Mouse (Mus musculus) midbrain, embryonic 16.5 days (tissue): ENCODE data around the gene Gm10961. TPM values are rescaled to one million over a fixed set of nuclear protein-coding genes. Genes with fewer than 3 reads are reported as not detected.

Experiments used
- ATAC-seq: fragments of 200-750 bp; cut with Nextera tagmentation; 2 replicates; pipeline ENCODE4 v1.8.0; 2017; ENCODE audit warnings: moderate TSS enrichment
- H3K27ac ChIP-seq: fragments of 300-500 bp; sonication (generic); 2 replicates; pipeline ENCODE4 v1.5.1; 2014; ENCODE audit warnings: mild to moderate bottlenecking, low read length, mixed read lengths
- H3K27me3 ChIP-seq: fragments of 300-500 bp; sonication (generic); 2 replicates; pipeline ENCODE4 v1.6.1; 2014; ENCODE audit warnings: low read depth, low read length, mixed read lengths; ENCODE audit not compliant: control insufficient read depth, insufficient read depth
- H3K36me3 ChIP-seq: fragments of 300-500 bp; sonication (generic); 2 replicates; pipeline ENCODE4 v1.6.1; 2014; ENCODE audit warnings: mild to moderate bottlenecking, low read length, moderate library complexity, mixed read lengths; ENCODE audit not compliant: control insufficient read depth, insufficient read depth
- H3K4me1 ChIP-seq: fragments of 300-500 bp; sonication (generic); 2 replicates; pipeline ENCODE4 v1.6.1; 2014; ENCODE audit warnings: mild to moderate bottlenecking, low read length, mixed read lengths; ENCODE audit not compliant: control insufficient read depth, insufficient read depth
- H3K4me2 ChIP-seq: fragments of 300-500 bp; sonication (generic); 2 replicates; pipeline ENCODE4 v1.6.1; 2014; ENCODE audit warnings: mild to moderate bottlenecking, low read length, mixed read lengths
- H3K4me3 ChIP-seq: fragments of 300-500 bp; sonication (generic); 2 replicates; pipeline ENCODE4 v1.5.1; 2014; ENCODE audit warnings: low read depth, mild to moderate bottlenecking, low read length, moderate library complexity, mixed read lengths
- H3K9ac ChIP-seq: fragments of 300-500 bp; sonication (generic); 2 replicates; pipeline ENCODE4 v1.6.1; 2014; ENCODE audit warnings: low read depth, low read length, mixed read lengths
- H3K9me3 ChIP-seq: fragments of 300-500 bp; sonication (generic); replicated peaks from 2 replicates; pipeline ENCODE4 v1.6.1; 2014; ENCODE audit warnings: mild to moderate bottlenecking, low read length, mixed read lengths; ENCODE audit not compliant: control insufficient read depth, poor library complexity, severe bottlenecking
- WGBS: fragments of 180-500 bp; shearing (Covaris S2); extraction: QIAGEN DNeasy Blood & Tissue Kit; methylation state at CpG from one replicate; pipeline ENCODE4 v1.1.7; 2014; 5-methylcytosine and 5-hydroxymethylcytosine counted together
- polyA plus RNA-seq: library from polyadenylated mRNA; unstranded; fragments of >200 nt; fragmentation: Nextera tagmentation; extraction: Ambion mirVana; gene quantifications from 2 replicates; pipeline ENCODE4 v1.2.1, GENCODE M21; 2015

The Gm10961 gene
- polyA plus RNA-seq, 1 experiment from 2014 or later = not detected

DNA sequence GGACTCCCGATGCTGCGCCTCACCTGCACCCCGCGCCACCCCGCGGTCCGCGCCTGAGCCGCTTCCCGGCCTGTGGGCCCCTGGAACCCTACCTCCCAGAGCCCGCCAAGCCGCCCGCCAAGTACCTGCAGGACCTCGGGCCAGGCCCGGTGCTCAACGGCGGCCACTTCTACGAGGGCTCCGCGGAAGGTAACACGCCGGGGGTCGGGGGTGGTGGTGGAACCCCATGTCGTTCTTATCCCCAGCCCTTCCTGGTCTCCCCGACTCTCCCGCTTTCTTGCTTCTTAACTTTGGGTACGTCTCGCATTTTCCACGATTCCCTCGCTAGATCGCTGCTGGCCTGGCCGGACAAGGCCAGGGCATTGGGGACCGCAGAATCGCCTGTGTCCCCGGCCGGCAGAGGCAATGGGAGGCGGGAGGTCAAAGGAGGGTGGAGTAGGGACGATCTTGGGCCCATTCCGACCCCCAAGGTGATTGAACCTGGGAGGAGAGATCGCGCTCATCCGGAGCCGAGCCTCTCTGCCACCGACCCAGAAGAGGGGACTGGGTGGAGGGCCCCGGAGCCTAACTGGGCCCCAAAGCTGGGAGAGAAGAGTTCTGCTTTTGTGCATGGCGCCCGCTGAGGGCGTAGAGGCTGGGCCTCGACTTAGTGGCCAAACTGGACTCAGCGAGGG lies 35.7 kb upstream of the Gm10961 start:
- peak; percentile 41; the same call in 1 of the 2 replicates for ATAC-seq
- H3K36me3 ChIP-seq = no peaks in the 10 kb centered on the region
- 1% methylated on average over 48 of the region's 50 CpGs for WGBS
- H3K9me3 ChIP-seq = no peaks in the 10 kb centered on the region
- peaks cover 50% of the 10 kb centered on the region for H3K27me3 ChIP-seq
- H3K27ac ChIP-seq = no peak overlapping the region
- peak overlapping the region; percentile 38 for H3K4me2 ChIP-seq
- peaks cover 8% of the 10 kb centered on the region; the same call in 1 of the 2 replicates for H3K4me1 ChIP-seq
- no peak overlapping the region for H3K9ac ChIP-seq
- peak overlapping the region; percentile 20 for H3K4me3 ChIP-seq

DNA sequence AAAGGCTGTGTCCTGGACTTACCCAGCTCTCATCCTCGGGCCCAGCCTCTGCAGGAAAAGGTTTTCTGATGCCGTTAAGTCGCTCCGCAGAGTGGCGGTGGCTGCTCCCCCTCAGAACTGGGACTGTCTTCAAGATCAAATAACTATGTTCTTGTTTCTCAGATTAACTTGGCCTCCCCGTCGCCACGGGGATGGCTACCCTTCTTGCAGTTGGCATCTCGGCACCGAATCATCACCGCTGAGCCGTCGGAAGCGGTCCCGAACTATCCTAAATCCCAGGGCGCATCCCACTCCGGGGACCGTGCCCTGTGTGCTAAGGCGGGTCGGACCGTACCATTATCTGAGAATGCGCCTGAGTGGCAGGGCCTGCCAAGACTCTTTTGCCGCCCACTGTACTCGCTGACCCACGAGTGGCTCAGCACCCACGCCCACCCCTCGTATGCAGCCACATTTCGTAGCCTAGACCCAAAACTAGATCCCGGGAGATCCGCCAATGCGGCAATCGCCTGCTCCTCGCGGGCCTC lies 35.1 kb upstream of the Gm10961 start:
- Histone ChIP-seq H3K27me3 (peaks cover 54% of the 10 kb centered on the region), H3K27ac (no peak overlapping the region), H3K4me3 (no peak overlapping the region), H3K4me1 (peaks cover 8% of the 10 kb centered on the region; the same call in 1 of the 2 replicates), H3K36me3 (no peaks in the 10 kb centered on the region), H3K9ac (no peak overlapping the region), H3K4me2 (no peak overlapping the region), H3K9me3 (no peaks in the 10 kb centered on the region)
- ATAC-seq = peak; percentile 30; the same call in 1 of the 2 replicates
- WGBS = under 1% methylated on average over 34 of the region's 34 CpGs

DNA sequence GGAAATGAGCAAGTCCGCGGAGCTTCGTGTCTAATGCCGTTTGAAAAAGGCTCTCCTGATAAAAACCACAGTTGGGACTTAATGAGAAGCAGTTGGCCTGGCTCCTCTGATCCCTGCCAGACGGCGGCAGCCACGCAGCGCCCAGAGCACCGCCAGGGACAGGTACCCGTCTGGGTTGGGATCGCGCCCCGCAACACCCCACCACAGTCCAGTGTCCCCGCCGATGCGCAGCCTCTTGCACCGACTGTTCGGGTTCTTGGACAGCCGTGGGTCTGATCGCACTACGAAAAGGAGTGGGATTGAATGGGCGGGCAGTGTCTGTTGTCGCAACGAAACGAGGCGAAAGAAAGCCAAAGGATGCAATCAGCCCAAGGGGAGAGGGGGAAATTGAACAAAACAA lies 34.6 kb upstream of the Gm10961 start:
- peaks cover 8% of the 10 kb centered on the region; the same call in 1 of the 2 replicates for H3K4me1 ChIP-seq
- H3K9ac ChIP-seq = no peak overlapping the region
- H3K4me3 ChIP-seq = no peak overlapping the region
- peaks cover 58% of the 10 kb centered on the region for H3K27me3 ChIP-seq
- H3K36me3 ChIP-seq = no peaks in the 10 kb centered on the region
- H3K27ac ChIP-seq = no peak overlapping the region
- H3K4me2 ChIP-seq = no peak overlapping the region
- no peak for ATAC-seq
- WGBS = under 1% methylated on average over 26 of the region's 26 CpGs
- H3K9me3 ChIP-seq = no peaks in the 10 kb centered on the region

DNA sequence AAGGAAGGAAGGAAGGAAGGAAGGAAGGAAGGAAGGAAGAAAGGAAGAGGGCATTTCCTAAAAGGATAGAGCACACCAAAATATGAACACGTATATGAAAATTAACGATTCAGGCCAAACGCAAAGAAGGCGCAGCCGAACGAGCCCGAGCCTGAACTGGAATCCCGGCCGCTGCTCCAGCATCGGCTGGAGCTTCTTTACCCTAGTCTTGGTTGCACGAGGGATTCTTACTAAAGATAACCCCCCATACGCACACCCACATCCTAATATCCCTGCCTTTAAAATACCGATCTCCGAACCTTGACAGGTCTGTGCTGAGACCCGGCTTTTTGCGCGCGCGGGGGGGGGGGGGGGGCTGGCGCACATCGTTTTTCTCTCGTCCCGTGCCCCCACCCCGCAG lies 34.0 kb upstream of the Gm10961 start:
- Histone ChIP-seq H3K4me2 (no peak overlapping the region), H3K9ac (no peak overlapping the region), H3K4me1 (peaks cover 8% of the 10 kb centered on the region; the same call in 1 of the 2 replicates), H3K9me3 (no peaks in the 10 kb centered on the region), H3K27ac (no peak overlapping the region), H3K4me3 (no peak overlapping the region), H3K27me3 (peaks cover 57% of the 10 kb centered on the region), H3K36me3 (no peaks in the 10 kb centered on the region)
- ATAC-seq = no peak
- WGBS = 1% methylated on average over 24 of the region's 24 CpGs

DNA sequence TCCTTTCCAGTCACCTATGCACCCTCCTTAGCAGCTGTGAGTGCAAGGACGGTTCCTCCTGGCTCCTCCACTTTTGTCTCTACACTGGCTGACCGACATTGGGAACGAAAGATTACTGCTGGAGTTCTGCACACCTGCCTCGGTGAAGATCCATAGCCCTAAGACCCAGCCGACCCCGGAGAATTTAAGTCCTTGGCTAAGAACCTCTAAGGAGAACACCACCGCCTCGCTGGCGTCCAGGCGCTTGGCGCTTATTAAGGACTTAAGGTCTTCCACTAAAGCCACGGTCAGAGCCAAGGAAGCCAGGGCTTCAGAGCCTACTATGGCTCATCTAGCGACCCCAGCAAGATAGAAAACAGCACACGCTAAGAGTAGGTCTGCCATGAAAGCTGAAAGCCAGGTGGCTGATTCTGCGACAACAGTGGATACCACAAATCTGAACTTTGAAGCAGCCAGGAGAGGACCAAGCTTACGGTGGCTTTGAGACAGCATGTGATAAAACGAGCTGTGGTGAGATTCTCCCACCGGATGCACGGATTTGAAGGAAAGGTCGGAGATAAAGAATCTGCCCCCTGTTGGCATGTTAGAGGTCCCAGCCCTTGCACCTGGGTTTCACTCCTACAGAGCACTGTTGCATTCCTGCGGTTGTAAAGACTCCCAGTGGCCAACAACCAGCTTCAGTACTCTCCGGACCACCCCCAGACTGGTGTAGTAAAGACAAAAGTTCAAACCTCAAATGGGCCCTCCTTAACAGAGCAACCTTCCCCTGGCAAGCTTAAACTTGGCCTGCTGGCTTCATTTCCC lies 33.3 kb upstream of the Gm10961 start:
- no peak overlapping the region for H3K4me2 ChIP-seq
- no peak overlapping the region for H3K9ac ChIP-seq
- ATAC-seq = no peak
- WGBS = 6% methylated on average over 22 of the region's 22 CpGs
- no peaks in the 10 kb centered on the region for H3K36me3 ChIP-seq
- H3K27ac ChIP-seq = no peak overlapping the region
- no peak overlapping the region for H3K4me3 ChIP-seq
- H3K9me3 ChIP-seq = no peaks in the 10 kb centered on the region
- peaks cover 50% of the 10 kb centered on the region for H3K27me3 ChIP-seq
- H3K4me1 ChIP-seq = peaks cover 8% of the 10 kb centered on the region; the same call in 1 of the 2 replicates

GRCm38 (mm10) chr3:107600127-107600526 lies 31.0 kb upstream of the Gm10961 start:
- WGBS = 43% methylated on average over 5 of the region's 6 CpGs
- Histone ChIP-seq H3K4me1 (peaks cover 4% of the 10 kb centered on the region; the same call in 1 of the 2 replicates), H3K27ac (no peak overlapping the region), H3K9ac (no peak overlapping the region), H3K36me3 (no peaks in the 10 kb centered on the region), H3K27me3 (peaks cover 37% of the 10 kb centered on the region), H3K4me2 (no peak overlapping the region), H3K4me3 (no peak overlapping the region), H3K9me3 (no peaks in the 10 kb centered on the region)
- no peak for ATAC-seq

DNA sequence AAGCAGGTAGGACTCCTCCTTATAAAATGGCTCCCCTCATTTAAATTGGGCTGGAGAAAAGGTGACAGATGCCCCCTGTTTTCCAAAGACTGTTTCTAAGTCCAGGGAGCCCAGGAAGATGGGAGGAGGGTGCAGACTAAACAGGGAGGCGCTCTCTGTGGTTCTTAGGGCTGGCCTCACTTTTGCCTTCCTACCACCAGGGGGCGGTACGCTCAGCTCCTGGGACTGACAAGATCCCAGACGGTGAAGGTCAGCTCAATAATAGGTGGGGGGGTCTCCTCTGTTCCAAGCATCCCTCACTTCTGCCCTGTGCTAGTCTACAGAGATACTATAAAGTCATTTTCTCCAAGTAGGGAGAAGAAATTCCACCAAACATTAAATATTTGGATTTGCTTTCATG lies 25.8 kb upstream of the Gm10961 start:
- Histone ChIP-seq H3K4me3 (no peak overlapping the region), H3K36me3 (no peaks in the 10 kb centered on the region), H3K27ac (no peak overlapping the region), H3K4me2 (no peak overlapping the region), H3K9me3 (no peaks in the 10 kb centered on the region), H3K27me3 (peaks cover 14% of the 10 kb centered on the region), H3K9ac (no peak overlapping the region), H3K4me1 (no peaks in the 10 kb centered on the region)
- WGBS = 6% methylated on average over 4 of the region's 4 CpGs
- no peak for ATAC-seq

DNA sequence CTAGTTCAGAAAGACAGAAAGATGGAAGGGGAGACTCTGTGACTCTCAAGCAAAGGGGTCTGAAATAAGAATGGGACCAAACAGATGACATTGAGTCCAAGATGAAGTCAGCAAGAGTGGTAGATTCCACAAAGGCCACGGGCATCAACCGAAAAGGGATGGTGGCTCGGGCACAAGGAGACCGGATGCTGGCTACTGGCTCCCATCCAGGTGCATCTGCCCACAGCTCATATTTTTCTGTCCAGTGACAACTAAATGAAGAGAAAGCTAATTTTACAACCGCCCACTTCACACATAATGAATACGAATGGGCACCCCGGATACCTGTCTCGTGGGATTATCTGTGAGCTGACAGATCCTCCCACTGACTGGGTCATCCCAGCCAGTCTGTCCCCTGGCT lies 23.9 kb upstream of the Gm10961 start:
- H3K27ac ChIP-seq = no peak overlapping the region
- no peaks in the 10 kb centered on the region for H3K4me1 ChIP-seq
- no peaks in the 10 kb centered on the region for H3K9me3 ChIP-seq
- H3K4me3 ChIP-seq = no peak overlapping the region
- no peak overlapping the region for H3K4me2 ChIP-seq
- peaks cover 3% of the 10 kb centered on the region for H3K27me3 ChIP-seq
- no peak overlapping the region for H3K9ac ChIP-seq
- 84% methylated on average over 8 of the region's 8 CpGs for WGBS
- no peak for ATAC-seq
- H3K36me3 ChIP-seq = no peaks in the 10 kb centered on the region

DNA sequence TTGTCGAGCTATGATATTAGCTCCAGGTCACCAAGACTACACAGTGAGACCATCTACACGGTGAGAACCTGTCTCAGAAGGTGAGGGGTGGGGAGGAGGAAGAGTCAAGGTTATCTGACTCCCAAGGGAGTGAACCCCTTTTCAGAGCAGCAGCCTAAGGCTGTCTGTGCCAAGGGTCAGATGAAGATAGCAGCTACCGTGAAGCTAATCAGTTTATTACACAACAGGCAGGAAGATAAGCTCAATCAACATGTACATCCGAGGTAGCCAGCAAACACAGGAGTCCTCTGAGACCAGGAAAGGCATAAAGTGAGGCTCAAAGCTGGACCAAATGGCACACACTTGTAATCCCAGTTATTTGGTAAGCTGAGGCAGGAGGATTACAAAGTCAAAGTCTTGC lies 22.3 kb upstream of the Gm10961 start:
- no peak overlapping the region for H3K27ac ChIP-seq
- no peak for ATAC-seq
- H3K9ac ChIP-seq = no peak overlapping the region
- no peaks in the 10 kb centered on the region for H3K9me3 ChIP-seq
- no peak overlapping the region for H3K4me2 ChIP-seq
- WGBS = 72% methylated on average over 4 of the region's 4 CpGs
- no peak overlapping the region for H3K4me3 ChIP-seq
- no peaks in the 10 kb centered on the region for H3K4me1 ChIP-seq
- H3K27me3 ChIP-seq = peaks cover 3% of the 10 kb centered on the region
- H3K36me3 ChIP-seq = peaks cover 9% of the 10 kb centered on the region
